Mouse (Mus musculus): ENCODE measurements around the gene Ucn. TPM values are rescaled to one million over a fixed set of nuclear protein-coding genes. Genes with fewer than 3 reads are reported as not detected.

Gene Ucn
- polyA plus RNA-seq, 1 experiment from 2014 or later: not detected

- H3K9ac ChIP-seq: no peak overlapping the region
- peaks cover 49% of the 10 kb centered on the region for H3K4me1 ChIP-seq (replicated peaks)
- H3K27me3 ChIP-seq: peaks cover 87% of the 10 kb centered on the region
- no peaks in the 10 kb centered on the region for H3K36me3 ChIP-seq
- H3K4me3 ChIP-seq: 0 out of 2 replicates have a peak overlapping the region, but pooled peaks have one; percentile 61
- H3K4me2 ChIP-seq: peak overlapping the region; percentile 58
- H3K9me3 ChIP-seq: no peaks in the 10 kb centered on the region
- H3K27ac ChIP-seq (replicated peaks): no peak overlapping the region
- WGBS: 21% methylated on average over 11 of the region's 11 CpGs
- ATAC-seq (ENCODE audit: low read depth): no peak
Observed at GRCm38 (mm10) chr5:31095711-31096480, 42.7 kb downstream of the Ucn start.

GRCm38 (mm10) chr5:31094799-31095691, 43.6 kb downstream of the Ucn start:
- Histone ChIP-seq H3K9ac (peak overlapping the region; percentile 26; the same call in 1 of the 2 replicates), H3K27me3 (peaks cover 91% of the 10 kb centered on the region), H3K4me1 (replicated peaks) (peaks cover 57% of the 10 kb centered on the region), H3K9me3 (no peaks in the 10 kb centered on the region), H3K27ac (replicated peaks) (no peak overlapping the region), H3K4me2 (peak overlapping the region; percentile 58), H3K36me3 (no peaks in the 10 kb centered on the region), H3K4me3 (peak overlapping the region; percentile 61)
- WGBS: under 1% methylated on average over 59 of the region's 59 CpGs
- ATAC-seq (ENCODE audit: low read depth): no peak

GRCm38 (mm10) chr5:31094100-31094798, 44.4 kb downstream of the Ucn start:
- peak overlapping the region; percentile 58 for H3K4me2 ChIP-seq
- peaks cover 95% of the 10 kb centered on the region for H3K27me3 ChIP-seq
- H3K36me3 ChIP-seq: no peaks in the 10 kb centered on the region
- H3K9me3 ChIP-seq: no peaks in the 10 kb centered on the region
- 2% methylated on average over 29 of the region's 29 CpGs for WGBS
- peak overlapping the region; percentile 61 for H3K4me3 ChIP-seq
- ATAC-seq (ENCODE audit: low read depth): no peak
- H3K9ac ChIP-seq: no peak overlapping the region
- H3K27ac ChIP-seq (replicated peaks): no peak overlapping the region
- peaks cover 59% of the 10 kb centered on the region for H3K4me1 ChIP-seq (replicated peaks)

GRCm38 (mm10) chr5:31093151-31094041, 45.2 kb downstream of the Ucn start:
- H3K9ac ChIP-seq: peak overlapping the region; percentile 85
- H3K4me3 ChIP-seq: peak overlapping the region; percentile 61
- H3K4me2 ChIP-seq: peak overlapping the region; percentile 58
- peaks cover 100% of the 10 kb centered on the region for H3K27me3 ChIP-seq
- H3K36me3 ChIP-seq: no peaks in the 10 kb centered on the region
- no peaks in the 10 kb centered on the region for H3K9me3 ChIP-seq
- peaks cover 59% of the 10 kb centered on the region for H3K4me1 ChIP-seq (replicated peaks)
- peak; percentile 61 for ATAC-seq (ENCODE audit: low read depth)
- WGBS: under 1% methylated on average over 51 of the region's 54 CpGs
- H3K27ac ChIP-seq (replicated peaks): peak overlapping the region; percentile 52

GRCm38 (mm10) chr5:31092231-31092975, 46.2 kb downstream of the Ucn start:
- Histone ChIP-seq H3K4me2 (peak overlapping the region; percentile 58), H3K9me3 (no peaks in the 10 kb centered on the region), H3K27ac (replicated peaks) (peak overlapping the region; percentile 52; the same call in 1 of the 2 replicates), H3K9ac (peak overlapping the region; percentile 85), H3K27me3 (peaks cover 97% of the 10 kb centered on the region), H3K4me3 (peak overlapping the region; percentile 61), H3K36me3 (no peaks in the 10 kb centered on the region), H3K4me1 (replicated peaks) (peaks cover 59% of the 10 kb centered on the region)
- under 1% methylated on average over 44 of the region's 53 CpGs for WGBS
- peak; percentile 8; the same call in 1 of the 2 replicates for ATAC-seq (ENCODE audit: low read depth)

Other genes starting within 250 kb of the Ucn start
- gene Ost4, start 231.0 kb downstream of the Ucn start, polyA plus RNA-seq (2015; fragmentation: Nextera tagmentation; extraction: Ambion mirVana): 258 and 278 TPM in 2 replicates
- 30.7 and 43.9 TPM in 2 replicates for gene Emilin1, start 225.4 kb downstream of the Ucn start, polyA plus RNA-seq (2015; fragmentation: Nextera tagmentation; extraction: Ambion mirVana)
- 11.4 and 11.9 TPM in 2 replicates for gene Khk, start 217.4 kb downstream of the Ucn start, polyA plus RNA-seq (2015; fragmentation: Nextera tagmentation; extraction: Ambion mirVana)
- 33.7 and 38.1 TPM in 2 replicates for gene Cgref1, start 193.2 kb downstream of the Ucn start, polyA plus RNA-seq (2015; fragmentation: Nextera tagmentation; extraction: Ambion mirVana)
- gene Preb, start 178.5 kb downstream of the Ucn start, polyA plus RNA-seq (2015; fragmentation: Nextera tagmentation; extraction: Ambion mirVana): 117 and 120 TPM in 2 replicates
- gene Tcf23, start 170.2 kb downstream of the Ucn start, polyA plus RNA-seq (2015; fragmentation: Nextera tagmentation; extraction: Ambion mirVana): not detected in 2 replicates
- 154 and 183 TPM in 2 replicates for gene Atraid, start 90.5 kb downstream of the Ucn start, polyA plus RNA-seq (2015; fragmentation: Nextera tagmentation; extraction: Ambion mirVana)
- 12.9 and 13.7 TPM in 2 replicates for gene Slc5a6, start 89.9 kb downstream of the Ucn start, polyA plus RNA-seq (2015; fragmentation: Nextera tagmentation; extraction: Ambion mirVana)
- gene Cad, start 84.0 kb downstream of the Ucn start, polyA plus RNA-seq (2015; fragmentation: Nextera tagmentation; extraction: Ambion mirVana): 13.4 and 14.7 TPM in 2 replicates
- gene Dnajc5g, start 32.5 kb downstream of the Ucn start, polyA plus RNA-seq (2015; fragmentation: Nextera tagmentation; extraction: Ambion mirVana): not detected in 2 replicates
- 26.2 and 28.9 TPM in 2 replicates for gene Slc30a3, start 30.6 kb downstream of the Ucn start, polyA plus RNA-seq (2015; fragmentation: Nextera tagmentation; extraction: Ambion mirVana)
- gene Trim54, start 22.1 kb downstream of the Ucn start, polyA plus RNA-seq (2015; fragmentation: Nextera tagmentation; extraction: Ambion mirVana): 0.40 and 0.62 TPM in 2 replicates
- gene Mpv17, start 15.4 kb upstream of the Ucn start, polyA plus RNA-seq (2015; fragmentation: Nextera tagmentation; extraction: Ambion mirVana): 50.4 and 55.5 TPM in 2 replicates
- 0.71 and 1.3 TPM in 2 replicates for gene Gm29609, start 41.1 kb upstream of the Ucn start, polyA plus RNA-seq (2015; fragmentation: Nextera tagmentation; extraction: Ambion mirVana)
- gene Gtf3c2, start 41.3 kb upstream of the Ucn start, polyA plus RNA-seq (2015; fragmentation: Nextera tagmentation; extraction: Ambion mirVana): 65.7 and 69.4 TPM in 2 replicates
- gene Snx17, start 54.4 kb upstream of the Ucn start, polyA plus RNA-seq (2015; fragmentation: Nextera tagmentation; extraction: Ambion mirVana): 114 and 119 TPM in 2 replicates
- gene Eif2b4, start 54.6 kb upstream of the Ucn start, polyA plus RNA-seq (2015; fragmentation: Nextera tagmentation; extraction: Ambion mirVana): 67.5 and 76.4 TPM in 2 replicates
- gene Zfp513, start 63.5 kb upstream of the Ucn start, polyA plus RNA-seq (2015; fragmentation: Nextera tagmentation; extraction: Ambion mirVana): 15.2 and 19.3 TPM in 2 replicates
- gene Ppm1g, start 81.9 kb upstream of the Ucn start, polyA plus RNA-seq (2015; fragmentation: Nextera tagmentation; extraction: Ambion mirVana): 161 and 170 TPM in 2 replicates
- gene Nrbp1, start 102.0 kb upstream of the Ucn start, polyA plus RNA-seq (2015; fragmentation: Nextera tagmentation; extraction: Ambion mirVana): 164 and 171 TPM in 2 replicates
- not detected in 2 replicates for gene Gm9970, start 102.4 kb upstream of the Ucn start, polyA plus RNA-seq (2015; fragmentation: Nextera tagmentation; extraction: Ambion mirVana)
- gene Krtcap3, start 112.9 kb upstream of the Ucn start, polyA plus RNA-seq (2015; fragmentation: Nextera tagmentation; extraction: Ambion mirVana): 4.5 and 4.7 TPM in 2 replicates
- 33.3 and 36.7 TPM in 2 replicates for gene Ift172, start 152.3 kb upstream of the Ucn start, polyA plus RNA-seq (2015; fragmentation: Nextera tagmentation; extraction: Ambion mirVana)
- gene Fndc4, start 157.3 kb upstream of the Ucn start, polyA plus RNA-seq (2015; fragmentation: Nextera tagmentation; extraction: Ambion mirVana): 79.1 and 82.0 TPM in 2 replicates
- 0.27 TPM in 1 of 2 replicates, not detected in the other for gene Gckr, start 158.6 kb upstream of the Ucn start, polyA plus RNA-seq (2015; fragmentation: Nextera tagmentation; extraction: Ambion mirVana)